Mouse (Mus musculus) heart, postnatal 10 days (tissue): ENCODE results near the gene Zfp94. TPM values are rescaled to one million over a fixed set of nuclear protein-coding genes. Genes with fewer than 3 reads are reported as not detected.

Source experiments
- DNase-seq, 2 experiments: peaks; one replicate each; pipeline ENCODE4 v3.0.0; 2021
- intact Hi-C: fragments of 180-260 bp; cut with DNase I; formaldehyde crosslinking; loops from one replicate; pipeline ENCODE4 v1.15.1; 2025
- total RNA-seq, 2 experiments: library from RNA; stranded (reverse); gene quantifications; 2 replicates each; pipeline ENCODE4 v1.2.3; 2021

Gene Zfp94
- 1 to 10 TPM; 2.2 to 2.5 TPM for total RNA-seq

DNA sequence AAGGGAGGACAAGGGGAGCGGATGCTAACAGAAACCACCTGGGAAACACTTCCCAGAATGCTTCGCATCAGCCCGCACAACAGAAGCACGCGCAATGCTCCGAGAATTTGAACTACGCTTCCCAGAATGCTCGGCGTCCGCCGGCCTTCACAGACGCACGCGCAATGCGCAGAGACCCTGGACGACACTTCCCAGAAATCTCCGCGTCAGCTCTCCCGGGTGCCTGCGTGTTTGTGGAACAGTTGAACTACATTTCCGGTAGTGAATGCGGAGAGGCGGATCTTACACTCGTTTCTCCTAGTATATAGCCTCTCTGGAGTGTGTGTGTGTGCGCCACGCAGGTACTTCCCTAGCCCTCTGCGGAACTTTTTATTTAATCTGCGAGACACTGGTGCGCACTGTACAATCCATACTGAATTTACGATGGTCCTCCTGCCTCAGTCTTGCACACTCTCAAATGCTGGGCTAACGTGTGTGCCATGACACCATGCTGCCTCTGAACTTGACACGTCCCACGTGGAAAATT lies at the start of gene Zfp94:
Gene Zfp94 (minus strand): TSS at position 100 of the 526 bp plus-strand sequence.
- DNase-seq = peak; percentile 96 to 97
- intact Hi-C loops = loop anchor here (2.0 to 10.0 kb wide), 3 partner anchors 62 to 236 kb away; partner anchors contain the start of genes Zfp108, Zfp180 and Zfp235

GRCm38 (mm10) chr7:24365258-24366014 lies 49.0 kb upstream of the Zfp94 start:
- intact Hi-C loops = loop anchor here (1.0 kb wide), 1 partner anchor 42 kb away; no protein-coding TSS in a partner anchor
- no peak for DNase-seq

DNA sequence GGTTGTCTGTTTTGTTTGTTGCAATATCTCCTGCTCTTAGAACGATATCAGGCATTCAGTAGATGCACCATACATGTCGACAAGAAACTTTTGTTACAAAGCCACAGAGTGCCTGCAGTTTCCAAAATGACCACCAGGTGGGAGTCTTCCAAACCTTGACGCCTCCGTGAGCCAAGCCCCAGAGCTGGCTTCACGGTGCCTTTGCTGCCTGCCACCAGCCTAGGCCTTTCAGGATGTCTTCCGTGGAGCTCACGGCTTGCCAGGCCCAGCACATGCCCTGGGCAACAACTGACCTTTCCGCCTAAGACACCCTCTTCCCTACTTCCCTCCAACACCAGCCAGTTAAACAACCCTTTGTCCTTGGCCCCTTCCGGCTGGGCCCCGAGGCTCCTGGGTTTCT lies 48.4 kb upstream of the Zfp94 start:
- intact Hi-C loops = loop anchor here (1.0 kb wide), 2 partner anchors 20 to 42 kb away; no protein-coding TSS in a partner anchor
- peak; percentile 81 to 90 for DNase-seq

- intact Hi-C loops = no loop called here
- no peak for DNase-seq
These were observed 46.8 kb upstream of the Zfp94 start for GRCm38 (mm10) chr7:24363228-24363627.

- intact Hi-C loops = no loop called here
- no peak for DNase-seq
These were observed 44.5 kb upstream of the Zfp94 start for GRCm38 (mm10) chr7:24361001-24361400.

DNA sequence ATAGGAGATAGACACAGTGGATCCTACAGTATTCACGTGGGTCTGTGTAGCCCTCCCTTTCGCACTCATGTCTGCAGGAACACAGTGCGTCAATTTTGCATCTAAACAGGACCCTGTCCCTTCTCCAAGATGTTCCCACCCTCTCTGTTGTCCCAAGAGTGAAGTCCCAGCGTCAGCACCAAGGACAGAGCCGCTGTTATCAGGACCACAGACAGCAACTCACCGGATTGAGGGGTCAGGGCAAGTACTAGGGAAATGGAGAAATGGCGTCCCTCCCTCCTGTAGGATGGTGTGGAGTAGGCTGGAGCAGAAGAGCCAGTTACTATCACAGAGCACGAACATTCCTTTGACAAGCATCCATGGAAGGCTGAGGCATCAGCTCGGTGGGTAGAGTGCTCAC lies 42.8 kb upstream of the Zfp94 start:
- intact Hi-C loops = no loop called here
- peak in 1 of 2 experiments; percentile 66 for DNase-seq

GRCm38 (mm10) chr7:24357899-24358298 lies 41.4 kb upstream of the Zfp94 start:
- intact Hi-C loops = no loop called here
- no peak for DNase-seq

GRCm38 (mm10) chr7:24356081-24356480 lies 39.6 kb upstream of the Zfp94 start:
- intact Hi-C loops = no loop called here
- DNase-seq = no peak

DNA sequence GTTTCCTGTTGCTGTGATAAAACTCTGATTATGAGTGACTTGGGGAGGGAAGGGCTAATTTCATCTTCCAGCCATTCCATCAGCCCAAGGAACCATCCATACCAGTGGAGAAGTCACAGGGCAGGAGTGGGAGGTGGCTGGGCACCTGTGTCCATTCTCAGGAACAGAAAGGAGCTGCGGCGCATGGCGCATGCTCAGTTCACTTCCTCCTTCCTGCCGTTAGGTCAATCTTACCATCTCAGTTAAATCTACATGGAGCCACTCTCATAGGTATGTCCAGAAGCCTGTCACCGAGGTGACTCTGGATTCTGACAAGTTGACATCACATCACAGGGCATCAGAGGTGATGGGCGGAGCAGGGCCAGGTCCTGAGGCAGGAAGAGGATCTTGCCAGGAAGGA lies 39.2 kb upstream of the Zfp94 start:
- intact Hi-C loops = no loop called here
- DNase-seq = no peak

DNA sequence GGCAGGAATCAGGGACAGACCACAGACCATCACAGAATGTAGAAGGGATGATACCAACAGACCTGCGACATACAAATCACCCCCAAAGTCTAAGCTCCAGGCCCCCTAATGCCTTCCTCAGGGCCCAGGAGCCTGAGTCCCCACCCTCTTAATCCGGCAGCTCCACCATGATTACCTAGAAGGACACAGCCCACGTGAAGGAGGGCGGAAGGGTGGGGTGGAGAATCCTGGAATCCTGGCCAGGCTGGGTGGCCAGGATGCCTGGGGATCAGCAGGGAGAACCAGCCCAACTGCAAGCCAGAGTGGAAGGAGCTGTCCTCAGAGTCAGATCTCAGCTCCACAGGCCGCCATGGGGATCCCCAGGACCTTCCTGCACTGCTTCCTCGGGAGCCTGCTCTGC lies 32.4 kb upstream of the Zfp94 start, which contains the start of gene Lypd5:
Gene Lypd5 (plus strand): TSS at position 301 of the 400 bp plus-strand sequence.
- no peak for DNase-seq
- intact Hi-C loops = no loop called here

GRCm38 (mm10) chr7:24346444-24346843 lies 30.0 kb upstream of the Zfp94 start:
- intact Hi-C loops = no loop called here
- no peak for DNase-seq

- DNase-seq = no peak
- intact Hi-C loops = no loop called here
These were observed 27.3 kb upstream of the Zfp94 start for GRCm38 (mm10) chr7:24343701-24344272.

GRCm38 (mm10) chr7:24338241-24338640 lies 21.8 kb upstream of the Zfp94 start:
- intact Hi-C loops = no loop called here
- no peak for DNase-seq

GRCm38 (mm10) chr7:24335699-24336309 lies 19.3 kb upstream of the Zfp94 start:
- peak; percentile 62 to 80 for DNase-seq
- intact Hi-C loops = loop anchor here (2.0 kb wide), 1 partner anchor 49 kb away; no protein-coding TSS in a partner anchor

DNA sequence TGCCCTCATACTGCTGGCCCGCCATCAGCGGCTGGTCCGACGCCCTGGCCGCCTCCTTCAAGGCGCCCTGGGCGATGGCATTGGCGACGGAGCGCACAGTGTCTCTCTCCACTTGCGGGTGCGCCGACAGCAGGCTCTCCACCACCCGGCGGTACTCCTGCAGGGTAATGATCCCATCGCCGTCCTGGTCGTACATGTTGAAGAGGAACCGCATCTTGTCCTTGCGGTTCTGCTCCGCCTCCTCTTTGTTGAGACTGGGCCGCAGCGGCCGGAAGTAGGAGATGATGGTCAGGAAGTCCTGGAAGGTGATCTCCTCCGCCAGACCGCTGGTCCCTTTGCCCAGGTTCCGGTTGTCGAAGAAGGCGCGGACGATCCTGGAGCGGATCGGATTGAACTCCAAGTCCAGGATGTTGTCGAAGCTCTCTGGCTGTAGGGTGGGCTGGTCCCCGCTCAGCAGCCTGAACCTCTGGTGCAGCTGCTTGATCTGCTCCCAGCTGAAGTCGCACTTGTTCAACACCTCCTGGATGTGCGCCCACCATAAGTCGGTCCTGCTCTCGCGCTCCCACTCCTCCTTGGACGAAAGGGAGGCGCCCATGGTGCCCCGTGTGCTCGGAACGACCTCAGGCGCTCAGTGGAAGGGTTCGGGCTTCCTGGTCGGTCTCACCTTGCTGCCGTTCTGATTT lies 17.0 kb upstream of the Zfp94 start, which contains the start of gene Tescl:
Gene Tescl (minus strand): TSS at position 633 of the 683 bp plus-strand sequence.
- intact Hi-C loops = no loop called here
- DNase-seq = peak in 1 of 2 experiments; percentile 9

- DNase-seq = no peak
- intact Hi-C loops = no loop called here
These were observed 11.0 kb upstream of the Zfp94 start for GRCm38 (mm10) chr7:24327281-24327975.

DNA sequence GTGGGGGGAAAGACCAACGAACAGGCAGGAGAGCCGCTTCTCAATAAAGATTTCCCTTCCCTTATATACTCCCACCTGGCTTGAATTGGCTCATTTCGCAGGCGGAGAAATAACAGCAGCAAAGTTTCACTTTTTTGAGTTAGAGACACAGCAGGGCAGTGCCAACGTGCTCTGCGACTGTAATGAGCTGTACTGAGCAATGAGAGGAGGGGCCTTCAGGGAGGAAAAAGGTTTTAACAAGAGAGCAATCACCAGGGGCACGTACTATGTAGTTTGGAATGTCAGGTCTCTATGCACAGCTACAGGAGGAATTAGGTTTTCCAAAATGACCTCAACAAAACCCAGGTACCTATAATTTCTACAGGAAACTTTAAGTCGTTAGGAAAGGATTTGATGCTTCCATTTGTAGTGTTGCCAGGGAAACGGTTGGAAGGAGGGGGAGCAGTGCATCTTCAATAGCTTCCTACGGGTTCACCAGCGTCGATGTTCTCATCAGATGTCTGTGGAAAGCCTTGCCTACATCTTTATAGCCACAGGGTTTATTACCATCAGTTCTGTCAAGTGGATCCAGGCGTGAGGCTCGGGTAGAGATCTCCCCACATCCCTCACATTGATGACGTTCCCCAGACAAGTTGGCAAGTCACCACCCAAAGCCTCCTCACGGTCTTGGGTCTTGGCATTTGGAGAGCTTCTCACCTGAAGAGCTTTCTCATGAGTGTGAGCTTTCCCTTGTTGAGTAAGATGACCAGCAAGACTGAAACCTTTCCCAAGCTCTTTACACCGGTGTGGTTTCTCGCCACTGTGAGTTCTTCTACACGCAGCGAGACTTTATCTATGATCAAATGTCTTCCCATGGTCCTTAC lies 10.0 kb upstream of the Zfp94 start:
- intact Hi-C loops = no loop called here

DNA sequence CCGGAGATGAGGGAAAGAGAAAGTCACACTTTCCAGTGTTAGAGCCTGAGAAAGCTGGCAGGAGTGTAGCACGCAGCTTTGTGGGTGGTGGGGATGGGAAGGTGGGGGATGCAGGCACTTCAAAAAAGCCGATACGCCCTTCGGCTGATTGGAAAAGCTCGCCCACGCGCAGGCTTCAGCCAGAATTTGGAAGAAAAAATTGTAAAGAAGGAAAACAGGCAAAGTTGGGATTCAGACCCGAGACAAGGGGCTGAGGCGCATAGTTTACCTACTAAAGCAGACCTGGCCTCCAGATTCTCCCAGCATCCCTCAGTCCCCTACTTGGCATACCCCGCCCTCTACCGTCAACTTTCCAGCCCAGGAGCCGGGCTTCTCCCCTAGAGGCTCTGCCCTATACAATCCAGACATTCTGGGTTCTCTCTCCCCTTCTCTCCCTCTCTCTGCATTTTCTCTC lies 9.2 kb upstream of the Zfp94 start:
- intact Hi-C loops = no loop called here
- no peak for DNase-seq

More for the DNA sequence above, 10.0 kb upstream of the Zfp94 start:
- DNase-seq = no peak

GRCm38 (mm10) chr7:24325197-24325596 lies 8.7 kb upstream of the Zfp94 start:
- intact Hi-C loops = no loop called here
- no peak for DNase-seq
